Mouse (Mus musculus) intestine, embryonic 15.5 days (tissue): ENCODE data around the gene Gm37240. TPM values are rescaled to one million over a fixed set of nuclear protein-coding genes. Genes with fewer than 3 reads are reported as not detected.
"Not testable (repeated sequence)": the region's sequence is repeated elsewhere in the genome, so short reads cannot be mapped to it uniquely, and the experiment has no call there.

Experiments
- ATAC-seq: fragments of 200-750 bp; cut with Nextera tagmentation; 2 replicates; pipeline ENCODE4 v1.8.0; 2017; ENCODE audit warnings: moderate TSS enrichment, moderate library complexity
- H3K27ac ChIP-seq: fragments of 300-500 bp; sonication (generic); 2 replicates; pipeline ENCODE4 v1.5.1; 2015; ENCODE audit warnings: mild to moderate bottlenecking, inconsistent platforms
- H3K27me3 ChIP-seq: fragments of 300-500 bp; sonication (generic); replicated peaks from 2 replicates; pipeline ENCODE4 v1.6.1; 2015; ENCODE audit warnings: inconsistent platforms
- H3K36me3 ChIP-seq: fragments of 300-500 bp; sonication (generic); 2 replicates; pipeline ENCODE4 v1.6.1; 2015; ENCODE audit warnings: inconsistent platforms
- H3K4me1 ChIP-seq: fragments of 300-500 bp; sonication (generic); replicated peaks from 2 replicates; pipeline ENCODE4 v1.6.1; 2015; ENCODE audit warnings: inconsistent platforms
- H3K4me2 ChIP-seq: fragments of 300-500 bp; sonication (generic); replicated peaks from 2 replicates; pipeline ENCODE4 v1.6.1; 2015; ENCODE audit warnings: mild to moderate bottlenecking, inconsistent platforms
- H3K4me3 ChIP-seq: fragments of 300-500 bp; sonication (generic); replicated peaks from 2 replicates; pipeline ENCODE4 v1.5.1; 2015; ENCODE audit warnings: inconsistent platforms
- H3K9ac ChIP-seq: fragments of 300-500 bp; sonication (generic); 2 replicates; pipeline ENCODE4 v1.6.1; 2015; ENCODE audit warnings: inconsistent platforms
- H3K9me3 ChIP-seq: fragments of 300-500 bp; sonication (generic); 2 replicates; pipeline ENCODE4 v1.6.1; 2016; ENCODE audit warnings: inconsistent platforms
- WGBS: fragments of 180-500 bp; shearing (Covaris S2); methylation state at CpG from one replicate; pipeline ENCODE4 v1.1.7; 2015; 5-methylcytosine and 5-hydroxymethylcytosine counted together
- polyA plus RNA-seq: library from polyadenylated mRNA; unstranded; fragments of >200 nt; fragmentation: Nextera tagmentation; extraction: Ambion mirVana; gene quantifications from 2 replicates; pipeline ENCODE4 v1.2.1, GENCODE M21; 2015

The Gm37240 gene
- polyA plus RNA-seq, 1 experiment from 2014 or later = 6.5 TPM

- Histone ChIP-seq H3K4me1 (0 out of 2 replicates have a peak, but pooled peaks cover 5% of the 10 kb centered on the region), H3K36me3 (no peaks in the 10 kb centered on the region), H3K4me3 (no peak overlapping the region), H3K9ac (no peak overlapping the region), H3K27me3 (no peaks in the 10 kb centered on the region), H3K27ac (no peak overlapping the region), H3K9me3 (no peaks in the 10 kb centered on the region), H3K4me2 (no peak overlapping the region)
- WGBS = 47% methylated on average over 4 of the region's 4 CpGs
- no peak for ATAC-seq
Measured at GRCm38 (mm10) chr3:84876211-84876610, 1011.1 kb downstream of the Gm37240 start.

GRCm38 (mm10) chr3:84875306-84875705 is 1012.0 kb downstream of the Gm37240 start:
- Histone ChIP-seq H3K27me3 (no peaks in the 10 kb centered on the region), H3K9me3 (no peaks in the 10 kb centered on the region), H3K4me1 (0 out of 2 replicates have a peak, but pooled peaks cover 5% of the 10 kb centered on the region), H3K36me3 (no peaks in the 10 kb centered on the region), H3K4me3 (no peak overlapping the region), H3K9ac (no peak overlapping the region), H3K27ac (no peak overlapping the region), H3K4me2 (no peak overlapping the region)
- no peak for ATAC-seq
- 46% methylated on average over 9 of the region's 9 CpGs for WGBS

- Histone ChIP-seq H3K27ac (no peak overlapping the region), H3K4me1 (peaks cover 15% of the 10 kb centered on the region), H3K4me2 (no peak overlapping the region), H3K27me3 (no peaks in the 10 kb centered on the region), H3K4me3 (no peak overlapping the region), H3K36me3 (no peaks in the 10 kb centered on the region), H3K9me3 (no peaks in the 10 kb centered on the region), H3K9ac (no peak overlapping the region)
- ATAC-seq = no peak
Measured at GRCm38 (mm10) chr3:84870126-84870525, 1017.2 kb downstream of the Gm37240 start.

- Histone ChIP-seq H3K36me3 (no peaks in the 10 kb centered on the region), H3K4me3 (no peak overlapping the region), H3K27ac (no peak overlapping the region), H3K9ac (no peak overlapping the region), H3K27me3 (no peaks in the 10 kb centered on the region), H3K4me1 (peaks cover 12% of the 10 kb centered on the region), H3K9me3 (no peaks in the 10 kb centered on the region), H3K4me2 (no peak overlapping the region)
- 18% methylated on average over 1 of the region's 1 CpGs for WGBS
- ATAC-seq = no peak
Measured at GRCm38 (mm10) chr3:84867991-84868390, 1019.3 kb downstream of the Gm37240 start.

GRCm38 (mm10) chr3:84867434-84867975 is 1019.8 kb downstream of the Gm37240 start:
- Histone ChIP-seq H3K9me3 (no peaks in the 10 kb centered on the region), H3K27me3 (no peaks in the 10 kb centered on the region), H3K36me3 (no peaks in the 10 kb centered on the region), H3K4me3 (no peak overlapping the region), H3K9ac (no peak overlapping the region), H3K4me1 (peaks cover 12% of the 10 kb centered on the region), H3K4me2 (no peak overlapping the region), H3K27ac (no peak overlapping the region)
- peak; percentile 58 for ATAC-seq
- 26% methylated on average over 1 of the region's 1 CpGs for WGBS

- no peaks in the 10 kb centered on the region for H3K9me3 ChIP-seq
- peaks cover 12% of the 10 kb centered on the region for H3K4me1 ChIP-seq
- no peak overlapping the region for H3K4me2 ChIP-seq
- ATAC-seq = 0 out of 2 replicates have a peak, but pooled peaks have one; percentile 25
- 47% methylated on average over 4 of the region's 4 CpGs for whole genome bisulfite sequencing
- H3K4me3 ChIP-seq = no peak overlapping the region
- H3K27me3 ChIP-seq = no peaks in the 10 kb centered on the region
- no peak overlapping the region for H3K9ac ChIP-seq
- no peak overlapping the region for H3K27ac ChIP-seq
- no peaks in the 10 kb centered on the region for H3K36me3 ChIP-seq
Measured at GRCm38 (mm10) chr3:84866866-84867265, 1020.5 kb downstream of the Gm37240 start.

- Histone ChIP-seq H3K9me3 (no peaks in the 10 kb centered on the region), H3K9ac (no peak overlapping the region)
Measured at GRCm38 (mm10) chr3:84865684-84866083, 1021.6 kb downstream of the Gm37240 start.

GRCm38 (mm10) chr3:84861817-84862216 is 1025.5 kb downstream of the Gm37240 start:
- H3K4me2 ChIP-seq, H3K27me3 ChIP-seq: not testable (repeated sequence)
- WGBS = 91% methylated on average over 3 of the region's 3 CpGs

More at GRCm38 (mm10) chr3:84865684-84866083, 1021.6 kb downstream of the Gm37240 start:
- H3K4me1 ChIP-seq = peaks cover 12% of the 10 kb centered on the region
- WGBS = 41% methylated on average over 3 of the region's 3 CpGs
- H3K4me3 ChIP-seq = no peak overlapping the region
- ATAC-seq = no peak
- H3K36me3 ChIP-seq = no peaks in the 10 kb centered on the region
- no peak overlapping the region for H3K4me2 ChIP-seq
- H3K27me3 ChIP-seq = no peaks in the 10 kb centered on the region
- H3K27ac ChIP-seq = no peak overlapping the region

GRCm38 (mm10) chr3:84860669-84861068 is 1026.6 kb downstream of the Gm37240 start:
- ATAC-seq = no peak
- Histone ChIP-seq H3K4me2 (no peak overlapping the region), H3K27me3 (no peaks in the 10 kb centered on the region), H3K9me3 (no peaks in the 10 kb centered on the region), H3K4me3 (no peak overlapping the region), H3K4me1 (no peaks in the 10 kb centered on the region; the same call in 1 of the 2 replicates), H3K9ac (no peak overlapping the region), H3K36me3 (no peaks in the 10 kb centered on the region), H3K27ac (no peak overlapping the region)
- 65% methylated on average over 1 of the region's 1 CpGs for WGBS

More at GRCm38 (mm10) chr3:84861817-84862216, 1025.5 kb downstream of the Gm37240 start:
- not testable (repeated sequence) for ATAC-seq, H3K9me3 ChIP-seq, H3K27ac ChIP-seq, H3K36me3 ChIP-seq, H3K4me3 ChIP-seq, H3K9ac ChIP-seq, H3K4me1 ChIP-seq

GRCm38 (mm10) chr3:84854440-84854839 is 1032.9 kb downstream of the Gm37240 start:
- WGBS = 79% methylated on average over 1 of the region's 1 CpGs
- H3K36me3 ChIP-seq = no peaks in the 10 kb centered on the region
- H3K4me2 ChIP-seq = no peak overlapping the region
- no peak overlapping the region for H3K9ac ChIP-seq
- ATAC-seq = no peak
- no peak overlapping the region for H3K4me3 ChIP-seq
- no peaks in the 10 kb centered on the region for H3K9me3 ChIP-seq
- no peak overlapping the region for H3K27ac ChIP-seq
- no peaks in the 10 kb centered on the region for H3K4me1 ChIP-seq
- H3K27me3 ChIP-seq = no peaks in the 10 kb centered on the region

GRCm38 (mm10) chr3:84852877-84853276 is 1034.4 kb downstream of the Gm37240 start:
- H3K36me3 ChIP-seq = no peaks in the 10 kb centered on the region
- H3K27me3 ChIP-seq = no peaks in the 10 kb centered on the region
- no peak overlapping the region for H3K4me3 ChIP-seq
- peak; percentile 80 for ATAC-seq
- no peaks in the 10 kb centered on the region for H3K9me3 ChIP-seq
- H3K4me2 ChIP-seq = no peak overlapping the region
- 65% methylated on average over 7 of the region's 7 CpGs for WGBS
- H3K4me1 ChIP-seq = no peaks in the 10 kb centered on the region
- no peak overlapping the region for H3K9ac ChIP-seq
- no peak overlapping the region for H3K27ac ChIP-seq

- Histone ChIP-seq H3K4me3 (no peak overlapping the region), H3K36me3 (no peaks in the 10 kb centered on the region), H3K9me3 (no peaks in the 10 kb centered on the region), H3K9ac (no peak overlapping the region), H3K4me2 (no peak overlapping the region), H3K27me3 (no peaks in the 10 kb centered on the region), H3K27ac (no peak overlapping the region), H3K4me1 (no peaks in the 10 kb centered on the region)
- no peak for ATAC-seq
- 40% methylated on average over 1 of the region's 1 CpGs for WGBS
Measured at GRCm38 (mm10) chr3:84851801-84852200, 1035.5 kb downstream of the Gm37240 start.

- Histone ChIP-seq H3K27me3 (no peaks in the 10 kb centered on the region), H3K4me3 (no peak overlapping the region), H3K27ac (no peak overlapping the region), H3K36me3 (no peaks in the 10 kb centered on the region), H3K4me1 (no peaks in the 10 kb centered on the region), H3K4me2 (no peak overlapping the region), H3K9ac (no peak overlapping the region), H3K9me3 (no peaks in the 10 kb centered on the region)
- 96% methylated on average over 1 of the region's 1 CpGs for WGBS
- no peak for ATAC-seq
Measured at GRCm38 (mm10) chr3:84850418-84850817, 1036.9 kb downstream of the Gm37240 start.
